Mouse (Mus musculus) kidney, postnatal 10 days (tissue): Measurements from ENCODE around the gene Nkain2.

ENCODE experiments used
- DNase-seq: peaks from one replicate; pipeline ENCODE4 v3.0.0; 2021; ENCODE audit warnings: mixed read lengths

The Nkain2 gene

DNA sequence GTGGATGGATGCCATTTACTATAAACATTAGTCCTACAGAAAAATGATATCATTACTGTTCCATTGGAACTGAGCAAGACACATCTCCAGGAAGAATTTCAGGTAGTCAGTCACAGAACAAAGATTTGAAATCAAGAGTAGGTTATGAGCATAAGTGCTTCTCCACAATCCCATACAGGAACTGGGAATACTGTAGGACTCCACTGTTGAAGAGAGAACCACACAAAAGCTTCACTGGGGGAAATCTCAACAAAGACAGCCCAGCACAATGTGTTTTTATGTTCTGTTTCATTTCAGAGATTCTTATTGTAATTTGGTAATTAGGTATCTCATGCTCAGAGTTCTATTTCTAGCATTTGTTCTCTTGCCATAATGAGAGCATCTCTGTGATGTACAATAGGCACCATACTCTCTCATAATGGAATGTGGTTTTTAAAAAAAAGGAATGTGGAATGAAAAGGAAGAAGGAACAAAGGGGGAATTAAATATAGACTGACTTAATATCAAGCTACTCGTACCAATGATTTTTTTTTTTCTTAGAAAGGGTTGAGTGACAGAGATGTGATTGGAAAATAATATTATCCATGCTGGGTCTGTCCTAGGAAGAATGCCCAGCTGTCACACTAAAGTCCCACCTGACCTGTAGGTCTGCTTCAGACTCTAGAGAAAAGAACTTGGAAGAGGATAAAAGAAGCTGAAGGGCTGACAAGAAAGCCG, 313.5 kb downstream of the Nkain2 start:
- no peak for DNase-seq

DNA sequence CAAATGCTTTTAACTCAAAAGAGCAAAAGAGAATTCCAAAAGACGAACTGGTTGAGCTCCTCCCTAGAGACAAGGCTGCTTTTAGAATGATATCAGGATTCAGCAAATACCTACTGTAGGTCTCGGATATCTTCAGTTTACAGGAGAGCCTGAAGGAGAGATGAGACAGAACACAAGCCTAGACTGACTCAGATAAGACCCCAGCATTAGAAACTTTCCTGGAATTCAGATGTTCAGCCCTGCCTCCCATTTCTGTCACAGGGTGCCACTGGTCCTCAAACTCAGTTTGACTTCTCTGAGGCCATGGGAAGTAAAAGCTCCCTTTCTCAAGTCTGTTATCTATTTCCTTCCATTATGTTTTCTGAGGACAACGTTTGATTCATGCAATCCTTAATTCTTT, 332.6 kb downstream of the Nkain2 start:
- DNase-seq: no peak

DNA sequence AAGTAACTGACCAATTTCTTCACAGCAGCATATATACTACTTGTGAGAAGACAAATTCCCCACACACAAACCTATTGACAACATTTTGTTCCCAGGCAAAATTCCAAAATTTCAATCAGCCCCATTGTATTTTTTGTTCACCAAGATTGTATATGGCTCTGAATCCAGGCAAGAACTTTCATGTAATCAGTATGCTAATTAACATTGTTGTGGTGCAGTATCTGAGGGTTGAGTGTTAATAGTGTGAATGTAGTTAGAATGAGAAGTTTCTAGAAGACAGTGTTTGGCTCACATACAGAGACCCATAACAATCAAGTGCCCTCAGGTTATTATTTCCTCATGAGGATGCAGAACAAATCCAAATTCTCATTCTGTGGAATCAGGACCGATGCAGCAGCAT, 354.2 kb downstream of the Nkain2 start:
- no peak for DNase-seq

DNA sequence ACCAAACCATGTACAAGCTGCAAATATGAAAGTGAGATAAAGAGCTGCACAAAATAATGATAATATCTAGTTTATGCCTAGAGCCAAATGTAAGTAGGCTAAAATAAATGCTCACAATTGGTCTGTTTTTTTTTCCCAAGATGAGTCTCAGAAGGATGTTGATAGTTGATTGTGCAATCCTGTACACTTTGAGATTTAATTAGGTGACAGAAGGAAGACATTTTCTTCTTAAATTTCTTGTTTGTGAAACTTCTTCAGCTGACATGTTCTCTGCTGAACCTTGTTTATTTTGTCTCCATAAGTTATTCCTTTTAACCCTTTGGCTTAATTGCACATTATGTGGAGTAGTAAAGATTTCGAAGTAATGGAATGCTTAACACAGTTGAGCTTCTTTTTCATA, 379.4 kb downstream of the Nkain2 start:
- DNase-seq: no peak

DNA sequence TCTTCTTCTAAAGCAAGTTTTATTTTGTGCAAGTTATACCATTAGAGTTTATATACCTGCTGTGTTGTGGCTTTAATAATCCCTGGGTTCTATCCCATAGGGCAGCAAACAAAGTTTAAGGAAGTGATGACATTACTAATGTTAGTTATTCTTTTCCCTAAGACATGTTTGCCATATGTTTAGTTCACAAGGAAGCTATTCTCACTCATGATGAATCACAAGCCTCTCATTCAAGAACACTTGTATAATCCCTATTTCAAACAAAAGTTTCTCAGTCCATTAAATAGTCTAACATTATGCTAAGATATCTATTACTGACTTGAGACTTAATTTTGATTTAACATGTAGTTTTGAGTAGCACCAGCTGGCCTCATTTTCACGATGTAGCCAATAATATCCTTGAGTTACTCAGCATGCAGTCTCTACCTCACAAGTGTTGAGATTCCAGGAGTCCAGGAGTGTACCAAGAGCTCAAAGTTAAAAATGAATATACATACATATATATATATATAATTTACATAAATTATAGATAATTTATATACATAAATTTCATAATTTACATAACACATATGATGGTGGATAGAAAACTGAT, 395.6 kb downstream of the Nkain2 start:
- DNase-seq: no peak

DNA sequence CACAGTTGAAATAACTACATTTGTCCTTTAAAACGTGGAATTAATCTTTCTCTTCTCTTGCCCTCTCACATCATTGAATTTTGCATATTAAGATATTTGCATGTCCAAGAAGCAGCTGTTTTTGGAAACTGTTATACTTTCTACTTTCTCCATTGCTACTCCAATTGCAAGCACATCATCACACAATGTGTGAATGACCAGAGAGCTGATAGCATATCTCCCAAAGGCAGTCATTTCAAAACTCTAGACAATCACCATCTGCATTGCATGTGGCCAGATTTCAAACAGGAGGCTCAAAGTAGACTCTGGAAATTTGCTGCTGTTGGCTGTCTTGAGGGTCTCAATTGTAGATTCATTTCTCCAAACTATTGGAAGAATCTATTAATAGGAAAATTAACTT, 396.7 kb downstream of the Nkain2 start:
- DNase-seq: no peak

DNA sequence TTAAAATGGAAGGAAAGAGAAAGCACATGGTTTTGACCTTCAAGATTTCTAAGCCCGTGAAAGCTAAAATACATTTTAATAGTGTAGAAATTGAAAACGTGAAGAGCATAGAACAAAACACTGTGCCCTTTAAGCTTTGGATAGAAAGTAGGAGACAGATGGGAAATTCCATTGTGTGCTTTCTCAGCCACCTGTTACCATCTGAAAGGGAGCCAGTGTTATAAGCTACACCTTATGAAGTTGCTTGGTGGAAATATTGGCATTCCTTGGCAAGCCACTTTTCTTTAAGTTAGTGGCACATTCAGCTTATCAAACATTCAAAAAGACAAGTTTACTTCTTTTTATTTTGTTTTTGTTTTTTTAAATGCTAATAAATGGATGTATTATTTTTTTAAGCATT, 427.5 kb downstream of the Nkain2 start:
- DNase-seq: no peak

DNA sequence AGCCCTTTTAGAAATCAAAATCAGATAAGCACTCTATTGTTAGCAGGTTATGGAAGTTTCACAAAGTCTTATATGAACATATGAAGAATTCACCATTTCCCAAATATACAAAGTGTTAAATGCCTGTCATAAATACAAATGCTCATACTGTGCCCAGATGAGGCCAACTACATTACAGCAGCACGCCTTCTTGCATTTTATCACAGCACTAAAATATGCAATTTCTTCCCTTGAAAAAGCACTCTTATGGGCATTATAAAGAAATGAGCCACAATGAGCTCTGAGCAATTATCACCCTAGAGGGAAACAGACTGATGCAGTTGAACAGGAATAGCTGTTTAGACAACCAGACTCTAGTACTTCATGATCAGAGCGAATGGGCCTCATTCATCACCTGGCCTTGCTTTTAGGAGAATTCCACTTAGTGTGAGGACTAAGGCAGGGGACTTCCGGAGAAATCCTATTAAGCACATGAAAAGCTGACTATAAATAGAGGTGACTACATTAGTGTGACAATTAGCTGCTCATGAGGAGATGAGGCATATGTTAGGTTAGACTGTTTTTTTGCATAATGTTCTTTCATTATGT, 450.2 kb downstream of the Nkain2 start:
- DNase-seq: no peak

DNA sequence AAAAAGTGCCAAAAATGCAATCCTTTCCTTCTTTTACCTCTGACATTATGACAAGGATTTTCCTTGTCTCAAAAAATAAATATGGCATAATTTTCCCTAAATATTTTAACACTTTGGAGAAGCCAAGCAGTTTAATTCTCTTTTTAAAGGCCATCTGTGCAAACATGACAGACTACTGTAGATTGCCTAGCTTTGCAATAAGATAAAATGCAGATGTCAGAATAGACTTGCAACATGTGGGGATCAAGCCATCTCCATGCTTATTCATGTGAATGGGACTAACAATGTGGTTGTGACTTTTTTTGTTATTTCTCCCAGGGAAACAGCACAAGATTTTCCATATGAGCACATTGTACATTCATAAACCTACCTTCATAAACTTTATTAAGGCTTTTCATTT, 476.0 kb downstream of the Nkain2 start:
- no peak for DNase-seq

DNA sequence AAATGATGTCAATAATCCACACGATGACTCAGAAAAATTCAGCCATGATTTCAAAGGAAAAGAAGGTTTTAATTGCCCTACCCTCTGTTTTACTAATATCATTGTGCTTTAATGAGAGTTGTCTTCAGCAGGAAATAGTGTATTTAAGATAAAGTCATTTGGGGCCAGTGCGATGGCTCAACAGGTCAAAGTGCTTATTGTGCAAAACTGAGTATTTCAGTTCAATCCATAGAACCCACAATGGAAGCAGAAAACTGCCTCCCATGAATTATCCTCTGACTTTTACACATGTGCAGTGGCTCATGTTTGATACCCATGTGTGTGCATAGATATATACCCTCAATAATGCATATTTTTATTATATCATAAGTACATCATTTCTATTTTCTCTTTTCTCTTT, 478.9 kb downstream of the Nkain2 start:
- no peak for DNase-seq

DNA sequence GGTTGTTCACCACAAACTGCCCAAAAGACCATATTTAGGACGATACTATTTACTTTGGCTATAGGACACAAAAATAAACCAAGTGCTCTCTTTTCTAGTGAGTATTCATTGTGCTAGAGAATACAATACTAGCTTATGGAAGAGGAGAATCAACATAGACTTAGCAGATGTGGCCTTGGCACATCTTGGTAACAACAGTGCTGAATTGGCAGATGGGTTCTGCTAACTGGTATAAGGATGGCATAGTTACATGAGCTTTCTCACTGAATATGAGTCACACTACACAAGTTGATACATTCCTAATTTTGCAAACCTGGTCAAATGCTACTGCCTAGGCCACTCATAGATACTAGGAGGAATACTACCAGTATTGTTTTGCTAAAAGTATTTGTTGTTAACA, 489.3 kb downstream of the Nkain2 start:
- no peak for DNase-seq

DNA sequence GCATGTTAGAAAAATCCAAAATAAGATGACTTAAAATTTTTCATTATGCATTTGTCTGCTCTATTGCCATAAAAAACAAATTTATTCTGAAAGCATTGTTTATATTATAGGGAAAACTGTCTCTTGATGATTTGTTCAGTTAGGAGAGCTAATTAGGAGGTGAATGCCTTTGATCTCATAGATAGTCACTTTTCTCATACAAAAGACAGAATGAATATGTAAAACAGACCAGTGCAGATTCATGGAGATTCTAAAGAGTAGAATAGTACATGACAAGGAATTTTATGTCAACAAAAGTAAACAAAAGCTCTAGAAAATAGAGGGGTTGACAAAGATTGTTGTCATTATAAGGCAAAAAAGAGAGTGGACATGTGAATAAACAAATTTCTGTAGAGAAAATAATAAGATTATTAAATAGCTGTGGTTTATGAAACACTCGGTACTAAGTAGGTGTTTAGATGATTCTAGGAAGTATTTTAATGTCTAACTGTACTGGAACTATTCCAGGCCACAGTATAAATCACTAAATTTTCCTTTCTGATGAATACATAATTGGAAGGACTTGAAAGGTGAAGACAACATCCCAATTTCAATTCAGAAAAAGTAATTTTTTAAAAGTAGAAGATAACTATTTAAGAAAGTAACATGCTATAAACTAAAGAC, 496.3 kb downstream of the Nkain2 start:
- no peak for DNase-seq

DNA sequence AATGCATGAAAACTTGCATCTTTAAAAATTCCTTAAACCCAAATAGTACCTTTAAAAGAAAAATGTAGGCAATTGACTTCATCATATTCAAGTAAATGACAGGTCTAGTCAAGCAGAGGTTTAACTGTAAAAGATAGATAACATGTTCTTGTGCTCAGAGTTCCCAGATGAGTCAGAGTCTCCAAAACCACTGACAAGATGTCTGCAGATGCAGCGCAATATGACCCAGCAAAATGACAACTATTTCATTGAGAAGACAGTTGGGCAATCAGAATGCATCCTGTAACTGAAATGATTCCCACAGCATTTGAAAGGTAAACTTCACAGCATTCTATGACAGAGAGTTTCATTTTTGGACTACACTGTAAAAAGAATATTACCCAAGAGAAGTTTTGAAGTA, 496.9 kb downstream of the Nkain2 start:
- no peak for DNase-seq

DNA sequence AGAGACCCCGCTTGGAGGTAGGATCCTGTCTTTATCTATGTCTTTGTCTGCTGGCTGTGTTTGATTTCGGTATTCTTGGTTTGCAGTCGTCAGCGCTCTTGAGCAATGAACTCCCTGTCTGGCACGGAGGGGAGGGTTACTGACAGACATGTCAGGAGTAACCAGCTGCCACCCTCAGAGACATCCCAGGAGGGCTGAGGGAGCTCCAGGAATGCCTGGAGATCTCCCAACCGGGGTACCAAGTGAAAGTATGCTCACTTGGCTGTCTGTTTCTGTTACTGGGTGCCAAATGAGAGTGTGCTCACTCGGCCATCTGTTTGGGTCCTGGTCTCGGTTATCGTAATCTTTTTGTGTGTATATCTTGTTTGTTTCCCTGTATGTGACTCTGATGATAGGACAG, 577.5 kb downstream of the Nkain2 start:
- DNase-seq: no peak

DNA sequence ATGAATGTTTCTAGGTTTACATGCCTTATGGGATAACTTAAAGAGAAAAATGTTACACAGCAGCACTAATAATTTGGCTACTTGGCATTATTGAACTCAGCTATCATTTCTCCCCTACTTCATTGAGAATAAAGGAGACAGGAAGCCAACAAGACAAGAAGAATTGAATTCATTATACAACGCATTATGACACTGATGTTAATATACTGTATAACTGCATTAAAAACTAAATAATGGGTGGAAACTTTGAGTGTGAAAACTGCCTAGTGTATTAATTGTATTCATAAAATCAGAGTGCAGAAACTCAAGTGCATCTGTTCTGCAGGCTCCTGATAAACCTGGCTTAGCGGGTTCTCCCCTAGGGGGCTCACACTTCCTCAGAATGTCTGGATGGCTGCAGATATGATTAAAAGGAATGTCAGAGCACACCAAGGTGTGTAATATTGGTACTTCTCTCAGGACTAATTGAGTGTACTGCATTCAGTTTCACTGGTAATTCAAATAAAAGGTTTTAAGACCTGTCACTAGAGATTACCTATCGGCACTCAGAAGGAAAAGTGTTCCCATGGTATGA, 589.2 kb downstream of the Nkain2 start:
- DNase-seq: no peak

DNA sequence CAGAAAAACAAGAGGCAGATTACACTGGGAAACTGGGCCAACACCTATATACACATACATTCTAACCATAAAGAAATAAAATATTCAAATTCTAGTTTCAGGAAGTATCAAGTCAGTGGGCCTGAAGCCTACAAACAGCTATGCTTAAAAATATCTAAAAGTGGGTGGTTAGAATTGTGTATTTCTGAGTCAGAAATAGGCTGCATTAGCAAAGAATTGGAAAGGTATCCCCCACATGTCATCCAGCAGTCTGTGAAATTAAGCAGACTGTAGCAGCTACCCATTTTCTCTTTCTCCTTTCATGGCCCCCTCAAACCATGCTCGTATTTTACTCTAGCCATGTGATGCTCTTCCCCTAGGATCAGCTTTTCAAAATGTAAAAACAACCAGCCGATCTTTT, 599.8 kb downstream of the Nkain2 start:
- no peak for DNase-seq

DNA sequence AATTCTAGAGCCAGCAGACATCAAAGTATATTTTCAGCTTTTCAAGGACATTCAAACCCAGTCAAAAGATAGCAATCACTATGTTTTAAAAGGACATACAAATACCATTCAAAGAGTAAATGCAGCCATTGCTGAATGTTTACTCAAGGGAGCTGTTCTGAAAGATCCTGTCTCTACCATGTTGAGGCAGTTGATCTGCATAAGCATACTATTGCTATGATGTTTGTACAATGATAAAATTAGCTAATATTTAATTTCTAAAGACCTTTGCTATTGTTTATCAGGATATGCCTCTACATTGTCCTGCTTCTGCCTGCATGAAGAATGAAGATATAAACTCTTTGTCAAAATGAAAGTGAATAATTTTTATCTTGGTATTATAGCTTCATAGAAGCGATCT, 606.6 kb downstream of the Nkain2 start:
- no peak for DNase-seq

DNA sequence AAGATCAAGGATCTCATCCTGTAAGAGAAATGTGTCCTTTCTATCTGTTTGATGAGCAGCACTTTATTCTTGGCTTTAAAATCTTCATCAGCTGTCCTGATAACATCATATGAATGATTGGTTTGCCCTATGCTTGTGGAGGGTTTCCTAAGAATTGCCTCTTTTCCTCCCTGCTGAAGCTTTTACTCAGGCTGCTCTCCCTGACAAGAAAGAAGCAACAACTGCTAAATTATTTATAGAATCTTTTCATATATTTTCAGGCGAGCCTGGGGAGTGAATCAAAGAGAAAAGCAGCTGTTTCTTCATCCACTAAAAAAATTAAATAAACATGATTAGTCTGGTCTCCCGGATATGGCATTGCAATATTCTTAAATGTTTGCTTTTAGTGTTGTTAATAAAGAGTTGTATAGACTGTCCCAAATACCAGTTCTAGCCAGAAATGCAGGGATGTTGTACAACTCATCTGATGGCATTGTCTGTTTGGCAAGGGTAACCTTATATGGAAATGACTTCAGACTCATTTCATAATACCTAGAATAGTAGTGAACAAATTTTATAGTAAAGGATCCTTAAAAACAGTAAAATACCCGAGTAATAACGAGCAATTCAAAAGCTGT, 646.9 kb downstream of the Nkain2 start:
- DNase-seq: no peak

DNA sequence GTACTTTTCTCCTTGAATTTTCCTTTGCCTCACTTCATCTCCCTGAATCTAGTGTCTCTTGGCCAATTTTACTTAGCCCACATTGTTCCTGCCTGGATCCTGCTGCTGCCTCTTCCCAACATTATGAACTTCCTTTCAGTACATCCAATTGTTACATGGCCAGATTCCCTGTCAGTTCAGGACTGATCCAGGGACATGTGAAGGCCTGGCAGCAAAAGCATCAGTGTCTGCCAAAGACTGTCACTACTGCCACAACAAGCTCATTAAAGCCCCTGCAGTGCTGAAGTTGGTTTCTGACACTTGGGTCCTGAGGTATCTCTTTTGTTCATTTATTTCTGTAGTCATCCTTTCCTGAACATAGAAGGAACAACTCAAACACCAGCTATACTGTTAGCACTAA, 649.1 kb downstream of the Nkain2 start:
- no peak for DNase-seq

DNA sequence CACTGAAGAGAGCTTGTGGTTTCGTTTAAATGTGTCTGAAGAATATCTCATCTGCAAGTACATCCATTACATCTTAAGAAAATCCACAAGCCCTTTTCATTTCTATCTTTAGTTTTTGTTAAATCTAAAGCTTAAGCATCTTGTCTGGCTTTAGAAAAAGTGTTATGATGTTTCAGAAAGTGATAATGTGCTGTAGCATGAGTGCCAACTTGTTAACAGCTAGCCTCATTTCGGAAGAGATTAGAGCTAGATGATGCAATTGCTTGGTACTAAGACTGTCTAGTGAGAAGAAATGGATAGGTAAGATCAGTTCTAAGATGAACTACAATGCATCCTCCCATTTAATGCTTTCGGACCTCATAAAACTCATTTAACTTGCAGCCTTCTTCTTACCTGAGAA, 707.3 kb downstream of the Nkain2 start:
- DNase-seq: no peak

DNA sequence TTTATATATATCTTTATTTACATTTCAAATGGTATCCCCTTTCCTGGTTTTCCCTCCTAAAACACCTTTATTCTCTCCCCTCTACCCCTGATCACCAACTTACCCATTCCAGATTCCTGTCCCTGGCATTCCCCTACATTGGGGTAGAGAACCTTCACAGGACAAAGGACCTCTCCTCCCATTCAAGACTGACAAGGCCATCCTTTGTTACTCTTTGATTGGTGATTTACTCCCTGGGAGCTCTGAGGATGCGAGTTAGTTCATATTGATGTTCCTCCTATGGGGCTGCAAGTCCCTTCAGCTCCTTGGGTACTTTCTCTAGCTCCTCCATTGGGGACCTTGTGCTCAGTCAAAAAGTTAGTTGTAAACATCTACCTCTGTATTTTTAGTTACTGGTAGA, 798.9 kb downstream of the Nkain2 start:
- no peak for DNase-seq

DNA sequence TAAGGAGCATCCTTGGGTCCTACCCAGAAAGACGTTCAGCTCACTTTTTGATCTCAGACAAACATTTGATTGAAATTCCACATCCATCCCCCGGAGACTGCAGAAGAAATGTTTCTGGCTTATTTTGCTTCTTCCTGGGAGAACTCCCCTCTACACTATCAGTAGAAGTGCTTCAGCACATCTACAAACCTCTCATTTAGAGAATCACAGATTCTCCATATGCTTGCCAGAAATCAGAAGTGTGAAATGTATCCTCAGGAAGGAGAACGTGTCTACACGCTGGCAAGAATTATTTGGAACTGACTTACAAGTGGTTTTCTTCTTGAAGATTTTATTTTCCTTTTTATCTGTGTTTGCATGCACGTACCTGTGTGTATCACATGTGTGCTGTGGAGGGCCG, 829.9 kb downstream of the Nkain2 start:
- no peak for DNase-seq

DNA sequence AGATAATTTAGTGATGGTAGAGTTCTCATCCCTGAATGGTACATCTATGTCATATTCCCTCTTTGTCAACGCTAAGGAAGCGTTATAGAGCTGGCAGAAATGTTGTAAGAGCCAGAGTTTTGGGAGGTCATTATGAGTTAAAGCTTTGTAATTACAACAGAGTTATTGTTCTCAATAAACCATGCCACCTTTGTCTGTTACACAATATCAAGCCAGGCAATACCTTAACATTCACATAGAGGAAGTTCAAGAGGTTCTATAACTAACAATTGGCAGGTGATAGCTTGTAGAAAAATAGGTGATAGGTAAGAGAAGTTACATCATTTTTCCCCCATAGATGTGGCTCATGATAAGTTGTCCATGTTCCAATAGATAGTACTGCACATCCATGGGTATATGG, 832.0 kb downstream of the Nkain2 start:
- DNase-seq: no peak
